Comparison of ENCODE assay signal across 8 mouse cellular contexts in genomic region chr7:118128925-118129429, GRCm38 (mm10). TPM values are rescaled to one million over a fixed set of nuclear protein-coding genes. Genes with fewer than 3 reads are reported as not detected.
DNase-seq lines count a peak whose midpoint lies in the region; ATAC-seq and TF ChIP-seq lines count a peak whose summit lies in the region.

No protein-coding gene starts in this region.

- H3K4me1 ChIP-seq in kidney, embryonic 14.5 days (ENCODE audit: control insufficient read depth, insufficient read depth, low read length) = peaks cover 18% of the 10 kb centered on the region
- H3K4me1 ChIP-seq in bone marrow, adult 2 months (ENCODE audit: control insufficient read depth, insufficient read depth, low read length) = no peaks in the 10 kb centered on the region; the same call in 1 of the 2 replicates
- H3K4me1 ChIP-seq in erythroblast, embryonic 14.5 days (ENCODE audit: control insufficient read depth) = peaks cover 46% of the 10 kb centered on the region
- H3K4me1 ChIP-seq in intestine, embryonic 14.5 days (replicated peaks; ENCODE audit: control insufficient read depth, insufficient read depth, low read length) = peaks cover 21% of the 10 kb centered on the region

- peak; percentile 80 for ATAC-seq in kidney, embryonic 14.5 days (ENCODE audit: low FRiP score, low TSS enrichment)
- ATAC-seq in intestine, embryonic 14.5 days (replicated peaks; ENCODE audit: low FRiP score, low TSS enrichment, low read depth) = peak; percentile 80

- H3K27me3 ChIP-seq in kidney, embryonic 14.5 days (ENCODE audit: control insufficient read depth, insufficient read depth, low read length) = no peaks in the 10 kb centered on the region
- H3K27me3 ChIP-seq in erythroblast, embryonic 14.5 days (ENCODE audit: control insufficient read depth) = no peaks in the 10 kb centered on the region
- H3K27me3 ChIP-seq in intestine, embryonic 14.5 days (replicated peaks; ENCODE audit: control insufficient read depth, insufficient read depth, low read length) = no peaks in the 10 kb centered on the region

- H3K27ac ChIP-seq in kidney, embryonic 14.5 days (ENCODE audit: low read depth, low read length) = peak overlapping the region; percentile 92
- peak overlapping the region; percentile 87 for H3K27ac ChIP-seq in bone marrow, adult 2 months (ENCODE audit: control insufficient read depth, insufficient read depth, low read depth, low read length, poor library complexity)
- H3K27ac ChIP-seq in intestine, embryonic 14.5 days (ENCODE audit: low read depth) = peak overlapping the region; percentile 94

- DNase-seq in kidney, postnatal 4 days = no peak
- no peak for DNase-seq in intestine, embryonic 14.5 days (ENCODE audit: low spot score)
- DNase-seq in lung, postnatal 10 days = peak; percentile 37
- no peak for DNase-seq in ovary, postnatal 36 days (ENCODE audit: low spot score)
- DNase-seq in layer of hippocampus, postnatal 25 days (ENCODE audit: extremely low spot score in 1 of 2, low spot score in 1 of 2) = no peak

- peak overlapping the region; percentile 76 for H3K4me3 ChIP-seq in kidney, embryonic 14.5 days (ENCODE audit: low read length)
- peak overlapping the region; percentile 86 for H3K4me3 ChIP-seq in bone marrow, adult 2 months (replicated peaks; ENCODE audit: control insufficient read depth, low read depth, low read length)
- H3K4me3 ChIP-seq in erythroblast, embryonic 14.5 days (replicated peaks) = peak overlapping the region; percentile 78
- peak overlapping the region; percentile 78 for H3K4me3 ChIP-seq in intestine, embryonic 14.5 days (ENCODE audit: low read depth, low read length)

- WGBS in kidney, embryonic 14.5 days = under 1% methylated on average over 21 of the region's 21 CpGs
- under 1% methylated on average over 21 of the region's 21 CpGs for WGBS in bone marrow, adult 2 months
- 0% methylated on average over 21 of the region's 21 CpGs for WGBS in intestine, embryonic 14.5 days

- H3K9ac ChIP-seq in kidney, embryonic 14.5 days (ENCODE audit: low read depth, low read length) = peak overlapping the region; percentile 88
- H3K9ac ChIP-seq in intestine, embryonic 14.5 days (ENCODE audit: low read length) = peak overlapping the region; percentile 88

- peaks cover 24% of the 10 kb centered on the region for H3K36me3 ChIP-seq in kidney, embryonic 14.5 days (ENCODE audit: control insufficient read depth, insufficient read depth, low read length)
- peaks cover 58% of the 10 kb centered on the region for H3K36me3 ChIP-seq in erythroblast, embryonic 14.5 days (ENCODE audit: control insufficient read depth)
- H3K36me3 ChIP-seq in intestine, embryonic 14.5 days (ENCODE audit: control insufficient read depth, insufficient read depth, low read length) = peaks cover 26% of the 10 kb centered on the region

- H3K9me3 ChIP-seq in kidney, embryonic 14.5 days (ENCODE audit: control insufficient read depth, low read length) = no peaks in the 10 kb centered on the region
- no peaks in the 10 kb centered on the region for H3K9me3 ChIP-seq in erythroblast, embryonic 14.5 days (ENCODE audit: control insufficient read depth, low read length)
- H3K9me3 ChIP-seq in intestine, embryonic 14.5 days (ENCODE audit: control insufficient read depth, low read length) = no peaks in the 10 kb centered on the region

- H3K4me2 ChIP-seq in kidney, embryonic 14.5 days (replicated peaks; ENCODE audit: low read depth, low read length) = peak overlapping the region; percentile 44
- H3K4me2 ChIP-seq in intestine, embryonic 14.5 days (ENCODE audit: low read length) = peak overlapping the region; percentile 75

- TF ChIP-seq POLR2A in bone marrow, adult 2 months (IDR thresholded peaks at IDR 0.05; ENCODE audit: borderline replicate concordance, control insufficient read depth, low read depth, low read length) = no peak

- TF ChIP-seq CTCF in bone marrow, adult 2 months (IDR thresholded peaks at IDR 0.05; ENCODE audit: control insufficient read depth, insufficient read depth, low read length) = no peak

RNA-seq across cellular contexts. Expression of gene Arl6ip1, which starts 0.5 kb away (rescaled TPM):
- 381 and 452 TPM in 2 replicates for polyA plus RNA-seq in kidney, embryonic 14.5 days (2014; fragmentation: Nextera tagmentation; extraction: Ambion mirVana)
- 130 and 142 TPM in 2 replicates for polyA plus RNA-seq in bone marrow, adult 2 months (2011; ENCODE audit: insufficient read depth, insufficient read length, low replicate concordance, missing spikeins)
- 1.8 and 2.2 TPM in 2 replicates for polyA plus RNA-seq in erythroblast, embryonic 14.5 days (2012)
- polyA plus RNA-seq in intestine, embryonic 14.5 days (2014; fragmentation: Nextera tagmentation; extraction: Ambion mirVana) = 323 and 348 TPM in 2 replicates
- total RNA-seq in layer of hippocampus, postnatal 25 days (2021) = 100 to 1,000 TPM; 275 to 286 TPM

RNA-seq across cellular contexts. Expression of gene Rps15a, which starts 13.0 kb away (rescaled TPM):
- 874 and 1,384 TPM in 2 replicates for polyA plus RNA-seq in kidney, embryonic 14.5 days (2014; fragmentation: Nextera tagmentation; extraction: Ambion mirVana)
- polyA plus RNA-seq in bone marrow, adult 2 months (2011; ENCODE audit: insufficient read depth, insufficient read length, low replicate concordance, missing spikeins) = 986 and 1,535 TPM in 2 replicates
- polyA plus RNA-seq in erythroblast, embryonic 14.5 days (2012) = 2.2 and 2.3 TPM in 2 replicates
- polyA plus RNA-seq in intestine, embryonic 14.5 days (2014; fragmentation: Nextera tagmentation; extraction: Ambion mirVana) = 894 and 1,000 TPM in 2 replicates
- 100 to 1,000 TPM; 374 to 432 TPM for total RNA-seq in layer of hippocampus, postnatal 25 days (2021)

Comparison
In these comparisons a context has a peak if more than half of its experiments do, and no peak if none do; other contexts are left out.
1. RNA of gene Arl6ip1, which starts 0.5 kb away (polyA plus RNA-seq): 381 to 452 TPM in kidney, embryonic 14.5 days, 323 to 348 TPM in intestine, embryonic 14.5 days and 130 to 142 TPM in bone marrow, adult 2 months; 1.8 to 2.2 TPM in erythroblast, embryonic 14.5 days; every median in the first group is over 10 times any median in the second.
2. RNA of gene Rps15a, which starts 13.0 kb away (polyA plus RNA-seq): 986 to 1,535 TPM in bone marrow, adult 2 months, 894 to 1,000 TPM in intestine, embryonic 14.5 days and 874 to 1,384 TPM in kidney, embryonic 14.5 days; 2.2 to 2.3 TPM in erythroblast, embryonic 14.5 days; every median in the first group is over 100 times any median in the second.
3. Peak in every context shown above with its lines, with median percentiles within 50 percentile points of each other: H3K27ac ChIP-seq and H3K4me3 ChIP-seq.